ENCODE assay signal across 20 mouse cellular contexts in genomic region chr8:64173759-64174158, GRCm38 (mm10).
"Had no signal": no experiment of that assay in that cellular context is flagged by ENCODE, and none has a peak within 500 bp of the region (broad histone marks: within the 10 kb centered on the region; RNA-seq: fewer than 3 reads in every experiment).

No protein-coding gene starts in this region.

- H3K27me3 ChIP-seq: lung, embryonic 15.5 days; midbrain, embryonic 12.5 days; neural tube, embryonic 13.5 days; neural tube, embryonic 15.5 days had no signal

- ATAC-seq: lung, postnatal 0 days; midbrain, embryonic 16.5 days had no signal

- H3K27ac ChIP-seq: lung, embryonic 15.5 days; midbrain, embryonic 10.5 days; midbrain, embryonic 12.5 days; neural tube, embryonic 13.5 days; neural tube, embryonic 15.5 days had no signal

- H3K4me3 ChIP-seq: lung, embryonic 15.5 days; midbrain, embryonic 10.5 days; midbrain, embryonic 12.5 days; myocyte; neural tube, embryonic 13.5 days; neural tube, embryonic 15.5 days had no signal

- H3K4me1 ChIP-seq: lung, embryonic 15.5 days; midbrain, embryonic 10.5 days; midbrain, embryonic 12.5 days; neural tube, embryonic 13.5 days; neural tube, embryonic 15.5 days had no signal

- H3K9me3 ChIP-seq: lung, embryonic 15.5 days; midbrain, embryonic 10.5 days; midbrain, embryonic 12.5 days; neural tube, embryonic 13.5 days; neural tube, embryonic 15.5 days had no signal

- H3K4me2 ChIP-seq: lung, embryonic 15.5 days; midbrain, embryonic 12.5 days; neural tube, embryonic 13.5 days; neural tube, embryonic 15.5 days had no signal

- H3K36me3 ChIP-seq: lung, embryonic 15.5 days; midbrain, embryonic 10.5 days; midbrain, embryonic 12.5 days; neural tube, embryonic 13.5 days; neural tube, embryonic 15.5 days had no signal

- DNase-seq: lung, adult 2 months; lung, postnatal 14 days; lung, postnatal 36 days; midbrain, embryonic 14.5 days; retina, postnatal 1 day; right cerebral cortex, adult 18-20 months; right cerebral cortex, postnatal 25 days; right cerebral cortex, postnatal 4 days; spleen, adult 18-20 months; thymus, adult 18-20 months; thymus, postnatal 14 days; thymus, postnatal 36 days had no signal

- H3K9ac ChIP-seq: lung, embryonic 15.5 days; midbrain, embryonic 12.5 days; neural tube, embryonic 13.5 days; neural tube, embryonic 15.5 days had no signal
